Mouse (Mus musculus): ENCODE measurements at regions not wholly inside any gene's neighbourhood (a gene's known extent, or its start where the extent isn't known, plus 50 kb on each side); places are given as distances from the start of the nearest gene placed in this dataset.

GRCm38 (mm10) chr1:90458176-90458575 lies 144.6 kb upstream of the Cops8 start:
- no peak for DNase-seq (ENCODE audit: low spot score)

GRCm38 (mm10) chr1:90461699-90462098 lies 141.1 kb upstream of the Cops8 start:
- DNase-seq (ENCODE audit: low spot score): no peak

- no peak for DNase-seq (ENCODE audit: low spot score)
Observed at GRCm38 (mm10) chr1:90463302-90463701, 139.5 kb upstream of the Cops8 start.

GRCm38 (mm10) chr1:90467646-90468045 lies 135.1 kb upstream of the Cops8 start:
- DNase-seq (ENCODE audit: low spot score): no peak

GRCm38 (mm10) chr1:90470996-90471395 lies 131.8 kb upstream of the Cops8 start:
- no peak for DNase-seq (ENCODE audit: low spot score)

- DNase-seq (ENCODE audit: low spot score): no peak
Observed at GRCm38 (mm10) chr1:90471806-90472205, 131.0 kb upstream of the Cops8 start.

- no peak for DNase-seq (ENCODE audit: low spot score)
Observed at GRCm38 (mm10) chr1:90475060-90475813, 127.5 kb upstream of the Cops8 start.

GRCm38 (mm10) chr1:90476556-90477243 lies 126.1 kb upstream of the Cops8 start:
- DNase-seq (ENCODE audit: low spot score): no peak

- DNase-seq (ENCODE audit: low spot score): no peak
Observed at GRCm38 (mm10) chr1:90478839-90479238, 123.9 kb upstream of the Cops8 start.

GRCm38 (mm10) chr1:90481247-90481646 lies 121.5 kb upstream of the Cops8 start:
- DNase-seq (ENCODE audit: low spot score): no peak

GRCm38 (mm10) chr1:90481708-90482107 lies 121.1 kb upstream of the Cops8 start:
- no peak for DNase-seq (ENCODE audit: low spot score)

GRCm38 (mm10) chr1:90486349-90486839 lies 116.4 kb upstream of the Cops8 start:
- no peak for DNase-seq (ENCODE audit: low spot score)

GRCm38 (mm10) chr1:90487886-90488285 lies 114.9 kb upstream of the Cops8 start:
- DNase-seq (ENCODE audit: low spot score): no peak

- no peak for DNase-seq (ENCODE audit: low spot score)
Observed at GRCm38 (mm10) chr1:90488991-90489390, 113.8 kb upstream of the Cops8 start.

- no peak for DNase-seq (ENCODE audit: low spot score)
Observed at GRCm38 (mm10) chr1:90490335-90490734, 112.4 kb upstream of the Cops8 start.

- no peak for DNase-seq (ENCODE audit: low spot score)
Observed at GRCm38 (mm10) chr1:90493481-90493880, 109.3 kb upstream of the Cops8 start.

- DNase-seq (ENCODE audit: low spot score): no peak
Observed at GRCm38 (mm10) chr1:90495174-90495573, 107.6 kb upstream of the Cops8 start.

GRCm38 (mm10) chr1:90497568-90497967 lies 105.2 kb upstream of the Cops8 start:
- peak; percentile 54 for DNase-seq (ENCODE audit: low spot score)

GRCm38 (mm10) chr1:90501373-90501772 lies 101.4 kb upstream of the Cops8 start:
- DNase-seq (ENCODE audit: low spot score): no peak

GRCm38 (mm10) chr1:90502371-90502770 lies 100.4 kb upstream of the Cops8 start:
- DNase-seq (ENCODE audit: low spot score): no peak

- DNase-seq (ENCODE audit: low spot score): no peak
Observed at GRCm38 (mm10) chr1:90502771-90503540, 99.8 kb upstream of the Cops8 start.

GRCm38 (mm10) chr1:90504583-90505080 lies 98.1 kb upstream of the Cops8 start:
- DNase-seq (ENCODE audit: low spot score): no peak

All from ovary, postnatal 36 days (tissue).